Mouse (Mus musculus) myocyte (in vitro differentiated cells): ENCODE results near the gene Mrps17.

Experiments used
- MYOD1 ChIP-seq, 3 experiments: IDR thresholded peaks; one replicate each; pipeline ENCODE4 v1.6.1; 2011; ENCODE audit warnings: control low read depth in 2 of 3, low read depth in 2 of 3, mild to moderate bottlenecking in 2 of 3, moderate library complexity in 1 of 3; ENCODE audit not compliant: insufficient read length in 2 of 3, control insufficient read depth in 1 of 3
- POLR2A ChIP-seq: IDR thresholded peaks from one replicate; pipeline ENCODE4 v1.6.1; 2011; ENCODE audit warnings: low read depth, mild to moderate bottlenecking, control low read depth, moderate library complexity; ENCODE audit not compliant: insufficient read length
- POLR2AphosphoS2 ChIP-seq: IDR thresholded peaks from one replicate; pipeline ENCODE4 v1.6.1; 2011; ENCODE audit warnings: low read depth, control low read depth; ENCODE audit not compliant: insufficient read length
- SRF ChIP-seq: IDR thresholded peaks from one replicate; pipeline ENCODE4 v1.6.1; 2011; ENCODE audit warnings: low read depth; ENCODE audit not compliant: control insufficient read depth, insufficient read length
- USF1 ChIP-seq: IDR thresholded peaks from one replicate; pipeline ENCODE4 v1.6.1; 2011; ENCODE audit warnings: low read depth, mild to moderate bottlenecking, control low read depth, moderate library complexity

DNA sequence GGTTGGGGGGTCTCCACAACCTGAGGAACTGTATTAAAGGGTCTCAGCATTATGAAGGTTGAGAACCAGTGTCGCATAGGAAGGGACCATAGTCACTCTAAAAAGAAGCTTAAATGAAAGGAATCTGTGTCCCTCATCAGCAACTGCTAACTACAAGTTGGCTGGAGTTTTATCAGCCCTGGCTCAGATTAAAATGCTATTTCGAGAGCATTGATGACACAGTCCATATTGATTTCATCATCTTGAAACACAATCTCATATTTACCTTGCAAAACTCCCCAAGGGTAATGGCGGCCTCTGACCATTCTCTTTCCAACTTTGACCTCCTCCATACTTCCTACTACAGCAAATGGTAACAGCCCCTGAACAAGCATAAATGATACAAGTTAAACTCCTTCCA lies 24.8 kb upstream of the Mrps17 start:
- TF ChIP-seq MYOD1 (IDR thresholded peaks at IDR 0.05; ENCODE audit: control insufficient read depth in 1 of 3, insufficient read length in 2 of 3, low read depth in 2 of 3) = no peak
- no peak for TF ChIP-seq POLR2A
- TF ChIP-seq SRF = no peak
- no peak for TF ChIP-seq POLR2AphosphoS2
- TF ChIP-seq USF1 = no peak
